Mouse (Mus musculus): ENCODE measurements around the gene Adgrf3. TPM values are rescaled to one million over a fixed set of nuclear protein-coding genes. Genes with fewer than 3 reads are reported as not detected.

Gene Adgrf3
- polyA plus RNA-seq, 1 experiment from 2014 or later = not detected

- Histone ChIP-seq H3K27ac (replicated peaks; ENCODE audit: low read depth, low read length) (no peak overlapping the region), H3K4me2 (ENCODE audit: low read depth, low read length) (no peak overlapping the region), H3K9me3 (replicated peaks; ENCODE audit: control insufficient read depth, low read length) (no peaks in the 10 kb centered on the region), H3K4me1 (ENCODE audit: control insufficient read depth, insufficient read depth, low read length) (no peaks in the 10 kb centered on the region), H3K27me3 (ENCODE audit: control insufficient read depth, insufficient read depth, low read length) (no peaks in the 10 kb centered on the region), H3K4me3 (ENCODE audit: low read depth, low read length) (no peak overlapping the region), H3K9ac (replicated peaks; ENCODE audit: low read length) (no peak overlapping the region), H3K36me3 (replicated peaks; ENCODE audit: control insufficient read depth, insufficient read depth, low read depth, low read length) (no peaks in the 10 kb centered on the region)
- DNase-seq (ENCODE audit: low spot score) (peak; percentile 59), ATAC-seq (replicated peaks; ENCODE audit: insufficient number of reproducible peaks, low FRiP score, low TSS enrichment, low read depth) (no peak)
- 51% methylated on average over 5 of the region's 5 CpGs for WGBS
Observed at GRCm38 (mm10) chr5:30201521-30201920, 4.0 kb downstream of the Adgrf3 start.

GRCm38 (mm10) chr5:30198257-30198656 is 7.3 kb downstream of the Adgrf3 start:
- Histone ChIP-seq H3K27ac (replicated peaks; ENCODE audit: low read depth, low read length) (no peak overlapping the region), H3K9ac (replicated peaks; ENCODE audit: low read length) (no peak overlapping the region), H3K36me3 (replicated peaks; ENCODE audit: control insufficient read depth, insufficient read depth, low read depth, low read length) (no peaks in the 10 kb centered on the region), H3K27me3 (ENCODE audit: control insufficient read depth, insufficient read depth, low read length) (no peaks in the 10 kb centered on the region; the same call in 1 of the 2 replicates), H3K4me3 (ENCODE audit: low read depth, low read length) (no peak overlapping the region), H3K9me3 (replicated peaks; ENCODE audit: control insufficient read depth, low read length) (no peaks in the 10 kb centered on the region), H3K4me1 (ENCODE audit: control insufficient read depth, insufficient read depth, low read length) (no peaks in the 10 kb centered on the region), H3K4me2 (ENCODE audit: low read depth, low read length) (no peak overlapping the region)
- WGBS = 79% methylated on average over 7 of the region's 7 CpGs
- no peak for ATAC-seq (replicated peaks; ENCODE audit: insufficient number of reproducible peaks, low FRiP score, low TSS enrichment, low read depth)
- DNase-seq (ENCODE audit: low spot score) = no peak

GRCm38 (mm10) chr5:30195340-30195739 is 10.2 kb downstream of the Adgrf3 start:
- ATAC-seq (replicated peaks; ENCODE audit: insufficient number of reproducible peaks, low FRiP score, low TSS enrichment, low read depth) (no peak), DNase-seq (ENCODE audit: low spot score) (no peak)
- no peaks in the 10 kb centered on the region for H3K9me3 ChIP-seq (replicated peaks; ENCODE audit: control insufficient read depth, low read length)
- no peak overlapping the region for H3K4me2 ChIP-seq (ENCODE audit: low read depth, low read length)
- H3K27ac ChIP-seq (replicated peaks; ENCODE audit: low read depth, low read length) = no peak overlapping the region
- H3K27me3 ChIP-seq (ENCODE audit: control insufficient read depth, insufficient read depth, low read length) = no peaks in the 10 kb centered on the region; the same call in 1 of the 2 replicates
- WGBS = 86% methylated on average over 5 of the region's 5 CpGs
- no peak overlapping the region for H3K4me3 ChIP-seq (ENCODE audit: low read depth, low read length)
- no peaks in the 10 kb centered on the region for H3K36me3 ChIP-seq (replicated peaks; ENCODE audit: control insufficient read depth, insufficient read depth, low read depth, low read length)
- no peaks in the 10 kb centered on the region for H3K4me1 ChIP-seq (ENCODE audit: control insufficient read depth, insufficient read depth, low read length)
- H3K9ac ChIP-seq (replicated peaks; ENCODE audit: low read length) = no peak overlapping the region

- no peaks in the 10 kb centered on the region for H3K9me3 ChIP-seq (replicated peaks; ENCODE audit: control insufficient read depth, low read length)
Observed at GRCm38 (mm10) chr5:30192452-30192851, 13.1 kb downstream of the Adgrf3 start.

GRCm38 (mm10) chr5:30187687-30188485 is 17.6 kb downstream of the Adgrf3 start:
- no peak for DNase-seq (ENCODE audit: low spot score)
- Histone ChIP-seq H3K36me3 (replicated peaks; ENCODE audit: control insufficient read depth, insufficient read depth, low read depth, low read length) (no peaks in the 10 kb centered on the region), H3K27ac (replicated peaks; ENCODE audit: low read depth, low read length) (no peak overlapping the region), H3K4me1 (ENCODE audit: control insufficient read depth, insufficient read depth, low read length) (no peaks in the 10 kb centered on the region), H3K27me3 (ENCODE audit: control insufficient read depth, insufficient read depth, low read length) (no peaks in the 10 kb centered on the region), H3K4me3 (ENCODE audit: low read depth, low read length) (no peak overlapping the region), H3K9ac (replicated peaks; ENCODE audit: low read length) (no peak overlapping the region), H3K9me3 (replicated peaks; ENCODE audit: control insufficient read depth, low read length) (no peaks in the 10 kb centered on the region), H3K4me2 (ENCODE audit: low read depth, low read length) (no peak overlapping the region)
- ATAC-seq (replicated peaks; ENCODE audit: insufficient number of reproducible peaks, low FRiP score, low TSS enrichment, low read depth) = no peak
- 90% methylated on average over 12 of the region's 12 CpGs for WGBS

More at GRCm38 (mm10) chr5:30192452-30192851, 13.1 kb downstream of the Adgrf3 start:
- Histone ChIP-seq H3K9ac (replicated peaks; ENCODE audit: low read length) (no peak overlapping the region), H3K27me3 (ENCODE audit: control insufficient read depth, insufficient read depth, low read length) (no peaks in the 10 kb centered on the region; the same call in 1 of the 2 replicates), H3K36me3 (replicated peaks; ENCODE audit: control insufficient read depth, insufficient read depth, low read depth, low read length) (no peaks in the 10 kb centered on the region), H3K27ac (replicated peaks; ENCODE audit: low read depth, low read length) (no peak overlapping the region), H3K4me1 (ENCODE audit: control insufficient read depth, insufficient read depth, low read length) (no peaks in the 10 kb centered on the region), H3K4me3 (ENCODE audit: low read depth, low read length) (no peak overlapping the region), H3K4me2 (ENCODE audit: low read depth, low read length) (no peak overlapping the region)
- 86% methylated on average over 1 of the region's 1 CpGs for WGBS
- DNase-seq (ENCODE audit: low spot score) = peak; percentile 30
- ATAC-seq (replicated peaks; ENCODE audit: insufficient number of reproducible peaks, low FRiP score, low TSS enrichment, low read depth) = no peak

GRCm38 (mm10) chr5:30175811-30176210 is 29.7 kb downstream of the Adgrf3 start:
- H3K4me3 ChIP-seq (ENCODE audit: low read depth, low read length) = no peak overlapping the region
- H3K4me2 ChIP-seq (ENCODE audit: low read depth, low read length) = no peak overlapping the region
- no peak overlapping the region for H3K9ac ChIP-seq (replicated peaks; ENCODE audit: low read length)
- peaks cover 4% of the 10 kb centered on the region for H3K4me1 ChIP-seq (ENCODE audit: control insufficient read depth, insufficient read depth, low read length)
- peaks cover 2% of the 10 kb centered on the region; the same call in 1 of the 2 replicates for H3K36me3 ChIP-seq (replicated peaks; ENCODE audit: control insufficient read depth, insufficient read depth, low read depth, low read length)
- no peaks in the 10 kb centered on the region for H3K9me3 ChIP-seq (replicated peaks; ENCODE audit: control insufficient read depth, low read length)
- ATAC-seq (replicated peaks; ENCODE audit: insufficient number of reproducible peaks, low FRiP score, low TSS enrichment, low read depth) = no peak
- no peaks in the 10 kb centered on the region for H3K27me3 ChIP-seq (ENCODE audit: control insufficient read depth, insufficient read depth, low read length)
- WGBS = 30% methylated on average over 4 of the region's 4 CpGs
- DNase-seq (ENCODE audit: low spot score) = no peak
- H3K27ac ChIP-seq (replicated peaks; ENCODE audit: low read depth, low read length) = no peak overlapping the region

GRCm38 (mm10) chr5:30172931-30173692 is 32.4 kb downstream of the Adgrf3 start:
- H3K36me3 ChIP-seq (replicated peaks; ENCODE audit: control insufficient read depth, insufficient read depth, low read depth, low read length) = peaks cover 2% of the 10 kb centered on the region; the same call in 1 of the 2 replicates

GRCm38 (mm10) chr5:30172115-30172514 is 33.4 kb downstream of the Adgrf3 start:
- DNase-seq (ENCODE audit: low spot score) (peak; percentile 88), ATAC-seq (replicated peaks; ENCODE audit: insufficient number of reproducible peaks, low FRiP score, low TSS enrichment, low read depth) (peak; percentile 73)
- Histone ChIP-seq H3K9me3 (replicated peaks; ENCODE audit: control insufficient read depth, low read length) (no peaks in the 10 kb centered on the region), H3K4me3 (ENCODE audit: low read depth, low read length) (no peak overlapping the region), H3K27me3 (ENCODE audit: control insufficient read depth, insufficient read depth, low read length) (no peaks in the 10 kb centered on the region), H3K36me3 (replicated peaks; ENCODE audit: control insufficient read depth, insufficient read depth, low read depth, low read length) (peaks cover 2% of the 10 kb centered on the region; the same call in 1 of the 2 replicates), H3K4me1 (ENCODE audit: control insufficient read depth, insufficient read depth, low read length) (peaks cover 4% of the 10 kb centered on the region), H3K9ac (replicated peaks; ENCODE audit: low read length) (no peak overlapping the region), H3K27ac (replicated peaks; ENCODE audit: low read depth, low read length) (no peak overlapping the region), H3K4me2 (ENCODE audit: low read depth, low read length) (no peak overlapping the region)

More at GRCm38 (mm10) chr5:30172931-30173692, 32.4 kb downstream of the Adgrf3 start:
- no peaks in the 10 kb centered on the region for H3K9me3 ChIP-seq (replicated peaks; ENCODE audit: control insufficient read depth, low read length)
- no peaks in the 10 kb centered on the region for H3K27me3 ChIP-seq (ENCODE audit: control insufficient read depth, insufficient read depth, low read length)
- H3K27ac ChIP-seq (replicated peaks; ENCODE audit: low read depth, low read length) = no peak overlapping the region
- 41% methylated on average over 20 of the region's 20 CpGs for WGBS
- H3K9ac ChIP-seq (replicated peaks; ENCODE audit: low read length) = no peak overlapping the region
- DNase-seq (ENCODE audit: low spot score) (peak; percentile 35), ATAC-seq (replicated peaks; ENCODE audit: insufficient number of reproducible peaks, low FRiP score, low TSS enrichment, low read depth) (no peak)
- H3K4me2 ChIP-seq (ENCODE audit: low read depth, low read length) = no peak overlapping the region
- no peak overlapping the region for H3K4me3 ChIP-seq (ENCODE audit: low read depth, low read length)
- H3K4me1 ChIP-seq (ENCODE audit: control insufficient read depth, insufficient read depth, low read length) = peaks cover 4% of the 10 kb centered on the region

Data from embryonic facial prominence, embryonic 11.5 days (tissue).